Mouse (Mus musculus): ENCODE results near the gene Gm16867. TPM values are rescaled to one million over a fixed set of nuclear protein-coding genes. Genes with fewer than 3 reads are reported as not detected.
"Not testable (repeated sequence)": the region's sequence is repeated elsewhere in the genome, so short reads cannot be mapped to it uniquely, and the experiment has no call there.

Gm16867 gene
- polyA plus RNA-seq, 1 experiment from 2014 or later, result not detected

GRCm38 (mm10) chr14:69520810-69521209 lies 17.6 kb upstream of the Gm16867 start:
- not testable (repeated sequence) for ATAC-seq (ENCODE audit: low FRiP score, low TSS enrichment); H3K9ac ChIP-seq (ENCODE audit: low read length); H3K4me1 ChIP-seq (replicated peaks; ENCODE audit: control insufficient read depth, insufficient read depth); H3K27me3 ChIP-seq (ENCODE audit: control insufficient read depth, insufficient read depth, low read length); H3K36me3 ChIP-seq (ENCODE audit: control insufficient read depth, insufficient read depth, low read length); H3K4me3 ChIP-seq (ENCODE audit: low read depth, low read length); H3K9me3 ChIP-seq (ENCODE audit: control insufficient read depth, low read length); H3K4me2 ChIP-seq (replicated peaks; ENCODE audit: low read depth); DNase-seq (ENCODE audit: low spot score); H3K27ac ChIP-seq (replicated peaks)
- no CpG with 5 or more reads among the region's 2 CpGs for WGBS

- ATAC-seq (ENCODE audit: low FRiP score, low TSS enrichment); H3K4me3 ChIP-seq (ENCODE audit: low read depth, low read length); H3K4me2 ChIP-seq (replicated peaks; ENCODE audit: low read depth); H3K9me3 ChIP-seq (ENCODE audit: control insufficient read depth, low read length); DNase-seq (ENCODE audit: low spot score); H3K9ac ChIP-seq (ENCODE audit: low read length); H3K4me1 ChIP-seq (replicated peaks; ENCODE audit: control insufficient read depth, insufficient read depth); H3K27me3 ChIP-seq (ENCODE audit: control insufficient read depth, insufficient read depth, low read length); H3K36me3 ChIP-seq (ENCODE audit: control insufficient read depth, insufficient read depth, low read length); H3K27ac ChIP-seq (replicated peaks): not testable (repeated sequence)
- WGBS, result no CpG with 5 or more reads among the region's 2 CpGs
These were observed 9.3 kb upstream of the Gm16867 start, which contains the start of gene Gm27179 for GRCm38 (mm10) chr14:69512449-69512848. Gm27179 (minus strand) TSS chr14:69512549.

GRCm38 (mm10) chr14:69507000-69507399 lies 3.8 kb upstream of the Gm16867 start:
- not testable (repeated sequence) for H3K4me2 ChIP-seq (replicated peaks; ENCODE audit: low read depth); H3K4me1 ChIP-seq (replicated peaks; ENCODE audit: control insufficient read depth, insufficient read depth); H3K9ac ChIP-seq (ENCODE audit: low read length); ATAC-seq (ENCODE audit: low FRiP score, low TSS enrichment); H3K4me3 ChIP-seq (ENCODE audit: low read depth, low read length); H3K9me3 ChIP-seq (ENCODE audit: control insufficient read depth, low read length); H3K36me3 ChIP-seq (ENCODE audit: control insufficient read depth, insufficient read depth, low read length); DNase-seq (ENCODE audit: low spot score); H3K27ac ChIP-seq (replicated peaks); H3K27me3 ChIP-seq (ENCODE audit: control insufficient read depth, insufficient read depth, low read length)
- no CpG with 5 or more reads among the region's 1 CpGs for WGBS

GRCm38 (mm10) chr14:69502440-69503150 lies 567 bp downstream of the Gm16867 start:
- not testable (repeated sequence) for H3K4me3 ChIP-seq (ENCODE audit: low read depth, low read length); DNase-seq (ENCODE audit: low spot score); H3K4me1 ChIP-seq (replicated peaks; ENCODE audit: control insufficient read depth, insufficient read depth); H3K27me3 ChIP-seq (ENCODE audit: control insufficient read depth, insufficient read depth, low read length); H3K4me2 ChIP-seq (replicated peaks; ENCODE audit: low read depth); H3K9me3 ChIP-seq (ENCODE audit: control insufficient read depth, low read length); H3K27ac ChIP-seq (replicated peaks); H3K36me3 ChIP-seq (ENCODE audit: control insufficient read depth, insufficient read depth, low read length); H3K9ac ChIP-seq (ENCODE audit: low read length)
- peak; percentile 46 for ATAC-seq (ENCODE audit: low FRiP score, low TSS enrichment)
- no CpG with 5 or more reads among the region's 73 CpGs for WGBS

- ATAC-seq (ENCODE audit: low FRiP score, low TSS enrichment); H3K4me3 ChIP-seq (ENCODE audit: low read depth, low read length); H3K4me2 ChIP-seq (replicated peaks; ENCODE audit: low read depth); H3K27ac ChIP-seq (replicated peaks); H3K36me3 ChIP-seq (ENCODE audit: control insufficient read depth, insufficient read depth, low read length); DNase-seq (ENCODE audit: low spot score); H3K27me3 ChIP-seq (ENCODE audit: control insufficient read depth, insufficient read depth, low read length); H3K4me1 ChIP-seq (replicated peaks; ENCODE audit: control insufficient read depth, insufficient read depth); H3K9me3 ChIP-seq (ENCODE audit: control insufficient read depth, low read length); H3K9ac ChIP-seq (ENCODE audit: low read length): not testable (repeated sequence)
These were observed 6.9 kb downstream of the Gm16867 start for GRCm38 (mm10) chr14:69496259-69496658.

GRCm38 (mm10) chr14:69494946-69495345 lies 8.2 kb downstream of the Gm16867 start:
- not testable (repeated sequence) for H3K4me3 ChIP-seq (ENCODE audit: low read depth, low read length); H3K27me3 ChIP-seq (ENCODE audit: control insufficient read depth, insufficient read depth, low read length); H3K36me3 ChIP-seq (ENCODE audit: control insufficient read depth, insufficient read depth, low read length); ATAC-seq (ENCODE audit: low FRiP score, low TSS enrichment); H3K4me1 ChIP-seq (replicated peaks; ENCODE audit: control insufficient read depth, insufficient read depth); H3K4me2 ChIP-seq (replicated peaks; ENCODE audit: low read depth); H3K9me3 ChIP-seq (ENCODE audit: control insufficient read depth, low read length); H3K27ac ChIP-seq (replicated peaks); DNase-seq (ENCODE audit: low spot score); H3K9ac ChIP-seq (ENCODE audit: low read length)
- no CpG with 5 or more reads among the region's 2 CpGs for WGBS

- WGBS, result no CpG with 5 or more reads among the region's 3 CpGs
These were observed 8.6 kb downstream of the Gm16867 start for GRCm38 (mm10) chr14:69494522-69494921.

GRCm38 (mm10) chr14:69488001-69488400 lies 15.2 kb downstream of the Gm16867 start:
- no CpG with 5 or more reads among the region's 10 CpGs for WGBS
- not testable (repeated sequence) for H3K9ac ChIP-seq (ENCODE audit: low read length); H3K4me2 ChIP-seq (replicated peaks; ENCODE audit: low read depth); H3K27me3 ChIP-seq (ENCODE audit: control insufficient read depth, insufficient read depth, low read length); DNase-seq (ENCODE audit: low spot score); H3K36me3 ChIP-seq (ENCODE audit: control insufficient read depth, insufficient read depth, low read length); H3K4me1 ChIP-seq (replicated peaks; ENCODE audit: control insufficient read depth, insufficient read depth); H3K27ac ChIP-seq (replicated peaks); H3K9me3 ChIP-seq (ENCODE audit: control insufficient read depth, low read length); H3K4me3 ChIP-seq (ENCODE audit: low read depth, low read length); ATAC-seq (ENCODE audit: low FRiP score, low TSS enrichment)

More at GRCm38 (mm10) chr14:69494522-69494921, 8.6 kb downstream of the Gm16867 start:
- not testable (repeated sequence) for ATAC-seq (ENCODE audit: low FRiP score, low TSS enrichment); H3K9me3 ChIP-seq (ENCODE audit: control insufficient read depth, low read length); H3K36me3 ChIP-seq (ENCODE audit: control insufficient read depth, insufficient read depth, low read length); H3K4me1 ChIP-seq (replicated peaks; ENCODE audit: control insufficient read depth, insufficient read depth); H3K27me3 ChIP-seq (ENCODE audit: control insufficient read depth, insufficient read depth, low read length); H3K4me3 ChIP-seq (ENCODE audit: low read depth, low read length); H3K27ac ChIP-seq (replicated peaks); H3K4me2 ChIP-seq (replicated peaks; ENCODE audit: low read depth); H3K9ac ChIP-seq (ENCODE audit: low read length); DNase-seq (ENCODE audit: low spot score)

- H3K9ac ChIP-seq (ENCODE audit: low read length); DNase-seq (ENCODE audit: low spot score); H3K4me3 ChIP-seq (ENCODE audit: low read depth, low read length); H3K4me1 ChIP-seq (replicated peaks; ENCODE audit: control insufficient read depth, insufficient read depth); H3K36me3 ChIP-seq (ENCODE audit: control insufficient read depth, insufficient read depth, low read length); H3K27me3 ChIP-seq (ENCODE audit: control insufficient read depth, insufficient read depth, low read length); H3K4me2 ChIP-seq (replicated peaks; ENCODE audit: low read depth); H3K9me3 ChIP-seq (ENCODE audit: control insufficient read depth, low read length); H3K27ac ChIP-seq (replicated peaks): not testable (repeated sequence)
- WGBS, result no CpG with 5 or more reads among the region's 18 CpGs
- ATAC-seq (ENCODE audit: low FRiP score, low TSS enrichment), result peak; percentile 80
These were observed 17.6 kb downstream of the Gm16867 start for GRCm38 (mm10) chr14:69485466-69486135.
